Mouse (Mus musculus): ENCODE data around the gene Gale.
"Not testable (repeated sequence)": the region's sequence is repeated elsewhere in the genome, so short reads cannot be mapped to it uniquely, and the experiment has no call there.

Gale gene

DNA sequence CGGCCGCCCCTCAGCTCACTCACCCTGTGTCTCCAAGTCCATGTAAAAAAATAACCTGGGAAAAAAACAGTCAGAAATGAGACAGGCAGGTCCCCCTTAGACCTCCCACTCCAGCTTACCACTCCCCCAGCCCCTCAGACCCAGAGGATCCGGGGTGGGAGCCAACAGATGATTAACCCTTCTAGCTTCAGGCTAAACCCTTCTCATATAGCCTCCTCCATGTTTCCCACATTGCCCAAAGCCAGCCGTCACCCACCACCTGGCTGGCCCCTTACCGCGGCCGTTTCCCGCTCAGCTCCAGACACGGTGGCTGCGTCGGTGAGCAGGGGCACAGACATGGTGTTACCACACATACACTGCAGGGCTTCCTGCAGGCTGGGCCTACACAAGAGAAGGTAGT is 7.1 kb downstream of the Gale start:
- no peak for DNase-seq (ENCODE audit: low spot score)

DNA sequence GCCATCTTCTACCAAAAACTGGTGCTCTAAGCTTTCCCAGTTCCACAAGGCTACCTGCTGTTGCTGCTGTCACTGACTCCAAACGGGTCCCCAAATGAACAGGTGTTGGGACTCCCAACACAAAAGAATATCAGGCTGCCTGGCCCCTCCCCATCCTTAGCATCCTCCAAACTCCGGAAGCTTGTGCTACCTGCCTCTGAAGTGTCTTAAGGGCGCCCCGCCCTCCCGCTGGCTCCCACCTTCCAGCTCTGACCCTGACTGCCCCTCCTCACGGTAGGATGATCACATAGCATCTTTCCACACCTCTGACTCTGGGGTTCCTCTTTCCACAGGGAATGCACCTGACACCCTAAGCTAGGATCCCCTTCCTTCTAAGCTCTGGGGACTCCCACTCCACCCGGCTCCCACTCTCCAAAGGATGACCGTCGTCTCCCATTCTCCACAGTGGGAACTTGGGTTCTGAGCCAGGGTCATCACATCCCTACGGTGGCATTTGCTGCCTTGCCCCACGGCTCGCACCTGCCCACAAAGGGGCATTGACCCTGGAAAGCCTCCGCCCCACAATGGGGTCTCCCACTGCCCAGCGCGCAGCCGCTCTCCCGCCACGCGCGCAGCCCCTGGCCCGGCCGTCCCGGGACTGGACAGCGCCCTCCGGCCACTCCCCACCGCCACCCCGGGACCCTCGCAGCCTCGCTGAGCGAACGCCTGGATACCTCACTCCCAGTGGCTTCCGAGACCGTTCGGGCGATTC is 8.5 kb downstream of the Gale start:
- DNase-seq (ENCODE audit: low spot score): no peak

DNA sequence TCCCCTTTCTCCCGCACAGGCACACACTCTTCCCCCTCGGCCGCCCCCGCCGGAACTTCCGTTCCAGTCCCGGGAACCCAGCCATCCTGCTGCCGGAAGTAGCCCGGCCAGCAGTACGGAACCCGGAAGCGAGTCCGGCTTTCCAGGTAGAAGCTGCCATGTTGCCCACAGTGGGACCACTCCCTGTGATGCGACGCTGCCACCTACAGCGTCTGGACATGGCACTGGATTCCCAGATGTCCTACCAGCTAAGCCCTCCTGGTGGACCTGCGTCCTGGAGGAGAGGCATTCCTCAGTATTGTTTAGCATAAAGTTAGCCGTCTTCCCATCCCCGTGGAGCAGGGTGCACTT is 9.0 kb downstream of the Gale start, which contains the start of gene Lypla2:
Gene Lypla2 (minus strand): TSS at position 71 of the 351 bp plus-strand sequence.
- peak; percentile 90 for DNase-seq (ENCODE audit: low spot score)

DNA sequence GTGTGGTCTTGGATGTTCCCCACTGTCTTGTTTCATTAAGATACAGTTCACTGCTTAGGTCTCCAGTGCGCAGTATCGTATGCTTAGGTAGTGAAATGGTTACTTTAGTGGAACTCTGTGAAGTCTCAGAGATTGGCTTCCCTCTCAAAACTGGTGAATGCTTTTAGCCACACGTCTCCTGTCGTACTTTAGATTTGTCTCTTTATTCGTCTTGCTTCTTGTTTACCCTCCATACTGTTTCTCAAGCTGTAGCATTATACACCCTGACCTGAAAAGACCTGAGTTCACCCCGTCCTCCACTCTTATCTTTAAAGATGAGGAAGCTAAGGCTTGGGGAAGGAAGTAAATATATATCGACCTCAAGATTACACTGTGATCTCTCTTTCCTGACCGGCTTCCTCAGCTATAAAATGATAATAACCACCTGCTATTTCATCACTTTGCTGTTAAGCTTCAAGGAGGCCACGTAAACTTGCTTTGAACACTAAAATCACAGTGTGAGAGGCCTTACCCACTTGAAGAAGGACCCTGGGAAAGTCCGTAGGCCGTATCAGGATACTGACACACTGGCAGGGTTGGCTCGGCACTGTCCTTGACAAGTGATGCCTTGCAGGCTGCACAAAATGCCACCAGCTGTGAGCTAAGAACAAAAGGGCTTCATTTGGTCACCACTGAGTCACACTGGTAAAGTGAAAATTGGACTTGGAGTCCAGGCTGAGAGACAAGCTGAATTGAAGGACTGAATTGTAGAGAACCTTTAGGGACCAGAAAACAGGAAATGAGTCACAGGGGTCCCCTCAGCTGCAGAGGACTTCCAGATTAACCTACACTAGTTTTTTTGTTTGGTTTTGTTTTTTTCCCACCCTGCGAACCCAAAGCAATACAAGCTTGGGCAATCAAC is 9.6 kb downstream of the Gale start:
- DNase-seq (ENCODE audit: low spot score): no peak

DNA sequence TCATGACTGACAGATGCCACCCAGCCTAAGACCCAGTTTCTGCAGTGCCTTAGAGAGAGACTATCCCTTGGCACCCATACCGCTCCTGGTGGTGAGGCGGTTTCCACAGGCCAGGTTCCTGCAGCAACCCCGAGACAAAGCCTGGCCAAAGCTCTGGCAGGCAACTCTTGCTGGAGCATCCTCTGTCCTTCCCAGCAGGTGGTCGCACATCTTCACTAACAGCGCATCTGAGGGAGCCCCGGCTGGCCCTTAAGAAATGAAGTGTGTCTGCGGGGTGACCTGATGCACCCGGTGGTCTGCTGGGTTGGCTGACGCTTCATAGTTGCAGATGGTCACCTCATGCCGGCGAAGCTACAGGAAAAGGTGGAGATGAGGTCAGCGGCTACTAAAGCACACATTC is 12.6 kb downstream of the Gale start:
- DNase-seq (ENCODE audit: low spot score): no peak

DNA sequence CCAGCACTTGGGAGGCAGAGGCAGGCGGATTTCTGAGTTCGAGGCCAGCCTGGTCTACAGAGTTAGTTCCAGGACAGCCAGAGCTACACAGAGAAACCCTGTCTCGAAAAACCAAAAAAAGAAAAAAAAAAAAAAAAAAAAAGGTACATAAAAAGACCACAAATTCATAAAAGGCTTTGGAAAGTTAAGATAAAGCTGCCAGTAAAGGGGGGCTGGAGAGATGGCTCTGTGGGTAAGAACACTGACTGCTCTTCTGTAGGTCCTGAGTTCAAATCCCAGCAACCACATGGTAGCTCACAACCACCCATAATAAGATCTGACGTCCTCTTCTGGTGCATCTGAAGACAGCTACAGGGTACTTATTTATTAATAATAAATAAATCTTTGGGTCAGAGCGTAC is 16.7 kb downstream of the Gale start:
- not testable (repeated sequence) for DNase-seq (ENCODE audit: low spot score)

DNA sequence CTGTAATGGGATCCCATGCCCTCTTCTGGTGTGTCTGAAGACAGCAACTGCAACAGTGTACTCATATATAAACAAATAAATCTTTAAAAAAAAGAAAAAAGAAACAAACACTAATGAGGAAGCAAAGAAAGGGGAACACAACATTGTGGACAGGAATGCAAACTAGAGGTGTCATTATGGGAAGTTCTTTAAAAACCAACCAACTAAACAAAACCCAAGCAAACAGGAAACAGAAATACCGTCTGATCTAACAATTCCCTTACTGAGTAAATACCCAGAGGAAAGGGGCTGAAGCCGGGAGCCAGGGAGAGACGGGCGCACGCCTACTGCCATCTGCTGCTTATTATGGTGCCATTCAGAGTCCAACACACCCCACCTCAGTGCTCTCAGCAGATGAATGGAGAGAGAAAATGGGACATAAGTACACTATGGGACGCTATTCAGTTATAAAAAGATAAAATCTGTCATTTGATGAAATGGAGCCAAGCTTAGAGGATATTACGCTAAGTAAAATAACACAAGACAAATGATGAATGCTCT is 18.1 kb downstream of the Gale start:
- peak; percentile 84 for DNase-seq (ENCODE audit: low spot score)

DNA sequence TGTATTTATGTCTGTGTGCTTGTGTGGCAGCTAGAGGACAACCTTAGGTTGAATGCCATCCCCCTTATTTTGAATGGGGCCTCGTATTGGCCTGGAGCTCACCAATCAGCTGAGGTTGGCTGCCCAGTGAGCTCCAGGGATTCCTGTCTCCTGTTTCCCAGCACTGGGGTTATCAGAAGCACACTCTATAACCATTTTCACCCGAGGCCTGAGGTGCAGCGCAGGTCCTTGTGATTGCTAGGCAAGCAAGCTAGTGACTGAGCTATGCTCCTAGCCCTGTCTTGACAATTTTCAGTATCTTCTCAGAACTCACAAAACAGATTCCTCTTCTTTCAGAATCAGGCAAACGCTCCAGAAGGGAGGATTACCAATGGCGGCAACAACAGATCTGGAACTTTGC is 21.0 kb downstream of the Gale start:
- DNase-seq (ENCODE audit: low spot score): no peak

DNA sequence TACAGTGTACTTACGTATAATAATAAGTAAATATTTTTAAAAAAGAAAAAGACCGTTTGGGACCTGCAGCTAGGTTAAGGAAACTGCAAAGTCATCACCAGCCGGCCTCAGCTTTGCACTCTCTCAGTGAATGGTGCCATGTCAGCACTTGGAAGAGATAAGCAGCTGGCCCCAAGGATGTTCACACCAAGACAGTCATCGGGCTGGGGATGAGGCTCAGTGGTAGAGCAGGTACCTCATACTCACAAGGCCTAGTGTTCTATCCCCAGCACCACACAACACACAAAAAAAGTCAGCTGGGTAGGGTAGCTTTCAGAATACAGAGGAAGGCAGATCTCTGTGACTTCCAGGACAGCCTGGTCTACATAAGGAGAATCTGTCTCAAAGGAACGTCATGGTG is 21.7 kb downstream of the Gale start:
- no peak for DNase-seq (ENCODE audit: low spot score)

DNA sequence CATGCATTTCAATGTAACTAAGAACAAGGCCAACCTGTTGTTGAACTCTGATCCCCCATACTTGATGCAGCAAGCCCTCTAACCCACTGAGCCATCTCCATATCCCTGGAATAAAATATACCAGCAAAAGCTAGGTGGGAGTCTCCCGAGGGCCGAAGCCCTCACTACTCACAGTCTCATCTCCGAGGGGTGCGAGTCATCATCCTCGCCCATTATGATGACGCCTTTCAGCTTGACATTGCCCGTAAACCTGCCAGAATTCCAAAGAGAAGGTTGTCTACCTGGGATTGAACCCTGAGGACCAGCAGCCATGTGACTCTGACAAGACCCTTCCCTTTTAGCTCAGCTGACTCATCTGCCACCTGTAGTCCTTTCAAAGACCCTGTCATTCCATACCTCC is 22.2 kb downstream of the Gale start:
- DNase-seq (ENCODE audit: low spot score): no peak

DNA sequence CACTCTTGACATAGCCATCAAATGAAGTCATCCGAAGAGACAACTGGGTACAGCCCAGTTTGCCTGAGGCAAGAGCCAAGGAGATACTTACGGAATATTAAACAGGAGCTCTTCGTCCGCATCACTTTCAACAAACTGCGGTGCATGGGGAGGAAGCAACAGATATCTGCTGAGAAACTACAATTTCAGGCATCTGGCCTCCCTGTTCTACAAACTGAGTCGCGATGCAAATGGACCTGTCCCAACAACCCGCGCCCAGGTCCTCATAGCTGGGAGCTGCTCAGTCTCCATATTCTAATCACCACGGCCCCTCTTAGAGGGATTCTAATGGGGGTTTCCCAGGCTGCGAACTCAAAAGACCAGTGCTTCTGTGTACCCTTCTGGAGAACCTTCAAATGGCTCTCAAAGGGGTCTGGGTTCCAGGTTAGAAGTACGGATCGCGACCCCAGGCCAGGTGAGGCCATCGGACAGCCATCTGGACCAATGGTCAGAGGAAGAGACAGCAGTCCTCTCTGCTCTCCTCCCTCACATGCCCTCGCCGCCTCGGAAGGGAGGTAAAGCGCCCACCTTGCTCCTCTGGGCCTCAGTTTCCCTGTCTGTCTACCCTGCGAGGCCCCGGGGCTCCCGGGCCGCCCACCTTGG is 22.9 kb downstream of the Gale start:
- DNase-seq (ENCODE audit: low spot score): no peak

DNA sequence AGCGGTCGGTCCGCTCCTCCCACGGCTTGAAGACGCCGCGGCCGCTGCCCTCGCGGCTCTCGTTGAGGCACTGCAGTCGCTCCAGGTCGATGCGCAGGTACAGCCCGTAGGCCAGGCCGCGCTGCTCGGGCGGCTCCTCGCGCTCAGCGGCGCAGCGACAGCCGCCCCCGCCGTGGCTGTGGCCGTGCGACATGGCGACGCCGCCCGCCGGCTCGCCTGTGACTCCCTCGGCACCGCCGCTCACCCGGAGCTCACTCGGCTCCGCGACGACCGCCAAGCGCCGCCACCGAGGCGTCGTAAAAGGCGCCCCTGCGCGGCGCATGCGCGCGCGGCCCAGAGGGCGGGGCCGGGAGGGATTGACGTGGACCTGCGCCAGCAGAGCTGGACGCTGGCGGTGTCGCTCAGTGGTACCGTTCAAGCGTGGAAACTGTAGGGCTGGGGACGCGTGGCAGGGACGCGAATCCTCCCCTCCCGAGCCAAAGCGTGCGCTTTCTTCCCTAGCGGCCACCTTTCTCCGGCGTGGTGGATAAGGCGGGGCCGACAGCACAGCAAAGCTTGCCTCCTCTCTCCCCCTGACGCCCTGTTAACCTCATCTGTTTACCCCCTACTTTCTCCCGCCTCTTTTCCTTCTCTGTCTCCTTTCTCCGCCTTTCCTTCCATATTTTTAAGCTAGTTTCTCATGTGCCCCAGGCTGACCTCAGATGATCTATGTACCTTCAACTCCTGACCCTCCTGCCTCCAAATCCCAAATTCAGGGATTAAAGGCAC is 23.6 kb downstream of the Gale start, which contains the start of gene Pithd1:
Gene Pithd1 (minus strand): TSS at position 322 of the 768 bp plus-strand sequence.
- peak; percentile 93 for DNase-seq (ENCODE audit: low spot score)

DNA sequence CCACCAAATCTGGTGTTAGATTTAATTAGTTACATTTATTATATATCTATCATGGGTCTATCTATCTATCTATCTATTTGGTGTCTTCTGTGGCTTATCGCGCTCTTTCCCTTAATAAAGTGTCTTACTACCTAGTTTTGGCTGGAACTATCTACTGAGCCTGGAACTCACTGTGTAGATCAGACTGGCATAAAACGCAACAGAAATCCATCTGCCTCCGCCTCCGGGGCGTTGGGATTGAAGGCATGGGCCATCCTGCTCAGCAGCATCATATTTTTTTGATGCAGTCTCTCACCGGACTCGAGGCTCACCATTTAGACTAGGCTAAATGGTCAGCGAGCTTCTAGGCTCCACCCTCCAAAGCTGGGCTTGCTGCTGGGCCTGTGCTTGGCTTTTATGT is 24.2 kb downstream of the Gale start:
- no peak for DNase-seq (ENCODE audit: low spot score)

DNA sequence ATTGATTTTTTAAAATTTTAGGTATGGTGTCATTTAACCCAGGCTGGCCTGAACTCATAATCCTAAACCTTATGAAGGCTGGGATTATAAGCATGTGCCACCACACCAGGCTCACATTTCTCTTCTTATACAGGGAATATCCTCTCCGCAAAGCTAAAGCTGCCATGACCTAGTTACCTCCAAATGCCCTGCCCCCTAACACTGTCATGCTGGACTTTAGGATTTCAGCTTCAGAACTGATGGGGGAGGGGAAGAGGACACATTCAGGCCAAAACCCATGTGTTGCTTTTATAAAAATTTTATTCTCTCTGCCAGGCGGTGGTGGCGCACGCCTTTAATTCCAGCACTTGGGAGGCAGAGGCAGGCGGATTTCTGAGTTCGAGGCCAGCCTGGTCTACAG is 30.4 kb downstream of the Gale start:
- DNase-seq (ENCODE audit: low spot score): no peak

DNA sequence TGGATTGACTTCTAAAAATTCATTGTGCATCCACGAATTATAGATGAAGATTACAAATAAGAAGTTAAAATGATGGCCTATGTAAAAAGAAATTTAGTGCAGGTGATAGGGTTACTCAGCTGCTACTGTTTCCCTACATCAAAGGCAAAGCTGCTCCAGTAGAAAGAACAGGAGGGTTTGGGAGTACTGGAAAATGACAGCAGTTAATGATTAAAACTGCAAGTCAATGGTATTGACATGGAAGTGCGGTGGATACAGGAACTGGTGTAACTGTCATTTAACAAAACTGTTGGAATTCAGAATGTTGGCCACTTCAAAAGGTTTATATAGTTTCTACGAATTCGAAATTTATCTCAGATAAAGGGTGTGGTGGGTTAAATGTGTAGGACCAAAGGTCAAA is 31.6 kb downstream of the Gale start:
- no peak for DNase-seq (ENCODE audit: low spot score)

DNA sequence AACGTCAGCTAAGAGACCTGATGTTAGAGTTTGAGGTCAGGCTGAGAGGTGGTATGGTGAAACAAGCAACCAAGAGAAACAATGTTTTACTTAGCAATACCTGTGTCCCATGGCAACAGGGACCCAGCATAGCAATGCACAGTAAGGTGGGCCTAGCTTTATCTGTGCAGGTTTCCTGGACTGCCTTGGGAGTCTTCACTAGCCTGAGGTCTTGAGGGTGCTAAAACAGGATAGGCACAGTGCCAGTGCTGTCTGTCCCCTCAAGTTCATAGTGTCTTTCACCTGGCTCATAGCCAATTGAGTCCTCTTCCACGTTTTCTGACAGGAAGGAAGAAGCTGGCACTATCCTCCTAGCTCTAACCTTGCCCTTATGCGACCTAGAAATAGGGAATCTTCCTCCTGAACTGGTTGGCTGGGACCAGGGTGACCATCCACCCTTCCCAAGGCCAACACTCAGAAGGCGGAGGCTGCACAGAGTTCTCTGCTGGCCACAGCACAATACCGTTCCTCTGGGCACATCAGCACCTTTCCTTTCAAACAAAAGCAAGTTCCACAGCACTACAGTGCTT is 40.7 kb downstream of the Gale start:
- no peak for DNase-seq (ENCODE audit: low spot score)

DNA sequence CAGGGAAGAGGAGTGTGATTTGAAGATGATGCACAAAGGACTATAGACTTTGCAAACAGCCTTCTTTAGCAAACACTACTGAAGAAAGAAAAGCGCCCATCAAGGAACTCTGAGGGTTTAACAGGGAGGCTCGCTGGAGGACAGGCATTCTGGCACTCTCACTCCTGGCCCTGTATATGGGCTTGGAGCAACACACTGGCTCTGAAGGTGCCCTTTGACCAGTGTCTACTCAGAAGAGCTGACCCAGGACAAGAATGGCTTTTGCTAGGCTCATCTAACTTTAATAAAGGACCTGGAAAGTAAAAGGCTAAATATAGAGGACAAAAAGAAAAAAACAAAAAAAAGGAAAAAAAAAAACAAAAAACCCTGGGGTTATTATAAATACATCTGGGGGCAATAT is 41.4 kb downstream of the Gale start:
- DNase-seq (ENCODE audit: low spot score): no peak

DNA sequence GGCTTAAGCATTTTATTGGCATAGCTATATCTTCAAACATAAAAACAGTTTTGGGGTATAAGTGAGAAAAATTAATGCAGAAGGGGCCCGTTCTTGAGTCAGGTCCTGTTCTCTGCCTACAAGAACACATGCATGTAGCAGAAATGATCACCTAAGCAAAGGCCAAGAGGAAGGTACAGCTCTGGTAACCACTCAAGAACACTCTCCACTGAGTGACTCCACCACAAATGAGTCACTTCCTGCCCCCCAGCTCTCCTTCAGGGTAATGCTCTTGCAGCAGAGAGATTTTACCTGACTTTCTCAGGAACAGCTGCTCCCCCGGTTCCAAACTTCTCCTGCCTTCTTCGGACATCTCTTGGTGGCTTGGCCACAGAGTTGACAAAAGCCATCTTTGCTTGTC is 43.3 kb downstream of the Gale start:
- DNase-seq (ENCODE audit: low spot score): no peak

DNA sequence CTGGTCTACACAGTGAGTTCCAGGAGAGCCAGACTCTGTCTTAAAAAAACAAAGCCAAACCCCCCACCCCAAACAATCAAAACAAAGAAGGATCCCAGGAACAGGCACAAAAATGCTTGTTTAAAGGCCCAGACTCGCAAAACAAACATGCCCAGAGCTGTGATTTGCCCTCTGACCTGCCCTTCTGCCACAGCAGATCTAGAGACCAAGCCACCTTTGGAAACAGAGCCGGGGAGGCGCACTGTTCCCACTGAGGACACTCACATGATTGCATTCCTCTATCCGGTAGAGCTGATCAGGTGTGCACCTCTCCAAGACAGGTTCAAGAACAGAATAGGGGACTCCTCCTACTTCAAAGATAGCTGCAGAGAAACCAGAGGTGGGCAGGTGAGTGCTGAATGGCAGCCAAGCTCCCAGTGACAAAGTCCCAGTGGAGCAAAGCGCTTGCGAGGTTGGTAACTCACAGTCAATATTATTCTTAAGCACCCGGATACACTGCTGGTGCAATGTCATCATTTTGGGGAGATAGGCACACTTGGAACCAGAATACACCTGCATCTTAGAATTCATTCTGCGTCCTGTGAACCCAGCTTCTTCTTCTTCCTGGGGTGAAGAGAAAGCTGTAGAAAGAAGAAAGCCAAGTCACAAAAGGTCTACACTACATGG is 45.4 kb downstream of the Gale start:
- no peak for DNase-seq (ENCODE audit: low spot score)

DNA sequence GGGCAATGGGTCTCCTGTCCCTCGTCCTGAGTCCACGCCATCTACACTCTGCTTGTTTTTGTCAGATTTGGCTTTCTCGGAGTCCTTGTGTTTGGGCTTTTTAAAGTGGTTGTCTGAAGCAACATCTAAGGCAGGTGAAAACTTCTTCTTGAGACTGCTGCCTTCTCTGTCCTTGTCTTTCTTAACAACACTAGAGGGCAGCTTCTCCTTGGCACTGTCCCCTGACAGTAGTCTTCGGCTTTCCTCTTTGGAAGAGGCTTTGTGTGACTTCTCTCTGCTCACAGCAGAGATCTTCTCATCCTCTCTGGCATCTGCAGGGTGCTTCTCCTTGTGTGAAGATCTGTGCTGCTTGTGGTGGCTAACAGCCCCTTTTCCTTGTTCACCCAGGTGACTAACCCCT is 47.1 kb downstream of the Gale start:
- DNase-seq (ENCODE audit: low spot score): no peak

DNA sequence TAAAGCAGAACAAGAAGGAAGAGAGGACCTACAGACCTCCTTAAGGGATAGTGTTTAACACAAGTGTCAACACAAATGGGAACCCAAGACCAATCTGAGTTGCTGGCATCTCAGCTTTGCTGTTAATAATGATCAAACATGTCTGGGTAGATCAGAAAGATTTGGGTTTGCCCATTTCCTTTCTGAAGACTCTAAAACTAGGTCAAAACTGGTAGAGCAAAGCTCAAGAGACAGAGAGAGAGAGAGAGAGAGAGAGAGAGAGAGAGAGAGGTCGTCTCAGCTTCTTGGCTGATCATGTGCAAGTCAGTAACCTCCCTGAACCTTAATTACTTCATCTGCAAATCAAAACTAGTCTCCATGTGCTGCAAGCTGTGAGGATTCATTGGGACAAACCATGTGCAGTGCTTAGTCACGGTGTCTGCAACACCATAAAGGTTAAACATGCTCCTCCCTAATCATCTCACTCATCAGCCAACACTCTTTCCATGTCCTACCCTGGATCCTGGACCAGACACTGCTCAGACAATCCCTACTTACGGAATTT is 52.6 kb downstream of the Gale start:
- DNase-seq (ENCODE audit: low spot score): no peak

Measured in layer of hippocampus, adult 11-12 months (tissue).